Mouse (Mus musculus): ENCODE data around the gene Zfp985.
"Not testable (repeated sequence)": the region's sequence is repeated elsewhere in the genome, so short reads cannot be mapped to it uniquely, and the experiment has no call there.

Zfp985 gene

GRCm38 (mm10) chr4:147606511-147606910 lies 53.4 kb downstream of the Zfp985 start:
- DNase-seq = not testable (repeated sequence)

- not testable (repeated sequence) for DNase-seq
These were observed 80.8 kb downstream of the Zfp985 start for GRCm38 (mm10) chr4:147633818-147634262.
